Mouse (Mus musculus): ENCODE results near the gene AC109138.7.

GRCm38 (mm10) chr19:4230415-4230814 is 16.3 kb downstream of the AC109138.7 start:
- TF ChIP-seq CTCF (conservative IDR thresholded peaks at IDR 0.05; ENCODE audit: low read length) (no peak), NANOG (IDR thresholded peaks at IDR 0.05; ENCODE audit: borderline replicate concordance, low read length) (no peak), POU5F1 (IDR thresholded peaks at IDR 0.05; ENCODE audit: borderline replicate concordance, low read length) (no peak)

All from E14TG2a.4 (cell line).